Comparison of ENCODE assay signal across 7 mouse cellular contexts in genomic region chr4:124905971-124906822, GRCm38 (mm10). TPM values are rescaled to one million over a fixed set of nuclear protein-coding genes. Genes with fewer than 3 reads are reported as not detected.
A peak's percentile ranks its signal among the peaks of the same experiment; 100 is the strongest.
DNase-seq lines count a peak whose midpoint lies in the region; ATAC-seq and TF ChIP-seq lines count a peak whose summit lies in the region.

No protein-coding gene starts in this region.

- H3K27me3 ChIP-seq in lung, embryonic 16.5 days (ENCODE audit: control insufficient read depth, insufficient read depth, low read depth, low read length) = no peaks in the 10 kb centered on the region
- H3K27me3 ChIP-seq in embryonic facial prominence, embryonic 13.5 days = peaks cover 15% of the 10 kb centered on the region
- H3K27me3 ChIP-seq in intestine, embryonic 16.5 days (replicated peaks; ENCODE audit: control insufficient read depth, insufficient read depth, low read length) = 0 out of 2 replicates have a peak, but pooled peaks cover 3% of the 10 kb centered on the region
- H3K27me3 ChIP-seq in lung, postnatal 0 days (replicated peaks; ENCODE audit: insufficient read depth, low read length) = no peaks in the 10 kb centered on the region

- no peak overlapping the region for H3K9ac ChIP-seq in lung, embryonic 16.5 days (ENCODE audit: low read length)
- H3K9ac ChIP-seq in embryonic facial prominence, embryonic 13.5 days = peak overlapping the region; percentile 65
- peak overlapping the region; percentile 7; the same call in 1 of the 2 replicates for H3K9ac ChIP-seq in intestine, embryonic 16.5 days (ENCODE audit: low read depth, low read length)
- H3K9ac ChIP-seq in lung, postnatal 0 days (replicated peaks; ENCODE audit: low read depth) = no peak overlapping the region

- WGBS in lung, embryonic 16.5 days = 8% methylated on average over 21 of the region's 21 CpGs
- 7% methylated on average over 21 of the region's 21 CpGs for WGBS in embryonic facial prominence, embryonic 13.5 days
- WGBS in intestine, embryonic 16.5 days = 11% methylated on average over 21 of the region's 21 CpGs
- 11% methylated on average over 21 of the region's 21 CpGs for WGBS in lung, postnatal 0 days

- no peak for TF ChIP-seq CTCF in lung, postnatal 0 days (IDR thresholded peaks at IDR 0.05)

- no peak overlapping the region for H3K4me3 ChIP-seq in lung, embryonic 16.5 days (ENCODE audit: low read length)
- peak overlapping the region; percentile 35 for H3K4me3 ChIP-seq in embryonic facial prominence, embryonic 13.5 days
- H3K4me3 ChIP-seq in intestine, embryonic 16.5 days (ENCODE audit: low read length) = 0 out of 2 replicates have a peak overlapping the region, but pooled peaks have one; percentile 17
- H3K4me3 ChIP-seq in lung, postnatal 0 days (ENCODE audit: low read depth, low read length) = no peak overlapping the region

- no peak overlapping the region for H3K27ac ChIP-seq in lung, embryonic 16.5 days (ENCODE audit: low read length)
- peak overlapping the region; percentile 55 for H3K27ac ChIP-seq in embryonic facial prominence, embryonic 13.5 days
- H3K27ac ChIP-seq in intestine, embryonic 16.5 days (ENCODE audit: low read length) = no peak overlapping the region
- no peak overlapping the region for H3K27ac ChIP-seq in lung, postnatal 0 days (ENCODE audit: low read length)

- H3K4me1 ChIP-seq in lung, embryonic 16.5 days (replicated peaks; ENCODE audit: control insufficient read depth, insufficient read depth, low read length) = peaks cover 4% of the 10 kb centered on the region; the same call in 1 of the 2 replicates
- H3K4me1 ChIP-seq in embryonic facial prominence, embryonic 13.5 days = peaks cover 16% of the 10 kb centered on the region
- peaks cover 8% of the 10 kb centered on the region; the same call in 1 of the 2 replicates for H3K4me1 ChIP-seq in intestine, embryonic 16.5 days (ENCODE audit: control insufficient read depth, insufficient read depth, low read length)
- peaks cover 3% of the 10 kb centered on the region; the same call in 1 of the 2 replicates for H3K4me1 ChIP-seq in lung, postnatal 0 days (ENCODE audit: insufficient read depth, low read depth, low read length)

- TF ChIP-seq EP300 in lung, postnatal 0 days (IDR thresholded peaks at IDR 0.05) = no peak

- H3K9me3 ChIP-seq in lung, embryonic 16.5 days (ENCODE audit: control insufficient read depth, low read length) = no peaks in the 10 kb centered on the region
- H3K9me3 ChIP-seq in embryonic facial prominence, embryonic 13.5 days = no peaks in the 10 kb centered on the region
- no peaks in the 10 kb centered on the region for H3K9me3 ChIP-seq in intestine, embryonic 16.5 days (ENCODE audit: control insufficient read depth, low read length)
- H3K9me3 ChIP-seq in lung, postnatal 0 days (ENCODE audit: low read length) = no peaks in the 10 kb centered on the region

- H3K36me3 ChIP-seq in lung, embryonic 16.5 days (ENCODE audit: control insufficient read depth, insufficient read depth, low read length) = no peaks in the 10 kb centered on the region
- H3K36me3 ChIP-seq in embryonic facial prominence, embryonic 13.5 days = no peaks in the 10 kb centered on the region
- H3K36me3 ChIP-seq in intestine, embryonic 16.5 days (ENCODE audit: control insufficient read depth, insufficient read depth, low read length) = no peaks in the 10 kb centered on the region
- H3K36me3 ChIP-seq in lung, postnatal 0 days (ENCODE audit: insufficient read depth, low read length) = no peaks in the 10 kb centered on the region

- no peak for ATAC-seq in lung, embryonic 16.5 days (ENCODE audit: low read depth)
- ATAC-seq in embryonic facial prominence, embryonic 13.5 days (ENCODE audit: insufficient number of reproducible peaks, insufficient read depth, low FRiP score, low TSS enrichment, low read depth) = peak; percentile 69
- peak; percentile 50 for ATAC-seq in intestine, embryonic 16.5 days
- ATAC-seq in lung, postnatal 0 days = no peak

- H3K4me2 ChIP-seq in lung, embryonic 16.5 days (ENCODE audit: low read depth, low read length) = peak overlapping the region; percentile 25
- H3K4me2 ChIP-seq in embryonic facial prominence, embryonic 13.5 days = peak overlapping the region; percentile 64
- peak overlapping the region; percentile 38 for H3K4me2 ChIP-seq in intestine, embryonic 16.5 days (ENCODE audit: low read depth, low read length)
- no peak overlapping the region for H3K4me2 ChIP-seq in lung, postnatal 0 days (replicated peaks; ENCODE audit: low read depth, low read length)

- no peak for DNase-seq in lung, postnatal 36 days
- DNase-seq in retina, embryonic 14.5 days (ENCODE audit: low spot score) = peak; percentile 83
- no peak for DNase-seq in spleen, adult 18-20 months
- no peak for DNase-seq in lung, postnatal 0 days (ENCODE audit: low spot score)

RNA-seq across cellular contexts. Expression of gene Epha10, which starts 25.5 kb away (rescaled TPM):
- polyA plus RNA-seq in lung, embryonic 16.5 days (2015; fragmentation: Nextera tagmentation; extraction: Ambion mirVana) = not detected in 2 replicates
- 0.08 and 0.11 TPM in 2 replicates for polyA plus RNA-seq in embryonic facial prominence, embryonic 13.5 days (2015; fragmentation: Nextera tagmentation; extraction: Ambion mirVana)
- 0.07 and 0.15 TPM in 2 replicates for polyA plus RNA-seq in intestine, embryonic 16.5 days (2015; fragmentation: Nextera tagmentation; extraction: Ambion mirVana)
- polyA plus RNA-seq in lung, postnatal 0 days (2015; fragmentation: Nextera tagmentation; extraction: Ambion mirVana) = not detected in 2 replicates

RNA-seq across cellular contexts. Expression of gene 9930104L06Rik, which starts 30.7 kb away (rescaled TPM):
- polyA plus RNA-seq in lung, embryonic 16.5 days (2015; fragmentation: Nextera tagmentation; extraction: Ambion mirVana) = 11.1 and 13.1 TPM in 2 replicates
- 18.1 and 20.3 TPM in 2 replicates for polyA plus RNA-seq in embryonic facial prominence, embryonic 13.5 days (2015; fragmentation: Nextera tagmentation; extraction: Ambion mirVana)
- polyA plus RNA-seq in intestine, embryonic 16.5 days (2015; fragmentation: Nextera tagmentation; extraction: Ambion mirVana) = 9.1 and 9.3 TPM in 2 replicates
- 7.3 and 8.3 TPM in 2 replicates for polyA plus RNA-seq in lung, postnatal 0 days (2015; fragmentation: Nextera tagmentation; extraction: Ambion mirVana)

RNA-seq across cellular contexts. Expression of gene Cdca8, which starts 32.9 kb away (rescaled TPM):
- polyA plus RNA-seq in lung, embryonic 16.5 days (2015; fragmentation: Nextera tagmentation; extraction: Ambion mirVana) = 150 and 151 TPM in 2 replicates
- 133 and 141 TPM in 2 replicates for polyA plus RNA-seq in embryonic facial prominence, embryonic 13.5 days (2015; fragmentation: Nextera tagmentation; extraction: Ambion mirVana)
- 105 and 126 TPM in 2 replicates for polyA plus RNA-seq in intestine, embryonic 16.5 days (2015; fragmentation: Nextera tagmentation; extraction: Ambion mirVana)
- polyA plus RNA-seq in lung, postnatal 0 days (2015; fragmentation: Nextera tagmentation; extraction: Ambion mirVana) = 5.5 and 8.8 TPM in 2 replicates

RNA-seq across cellular contexts. Expression of gene Maneal, which starts 44.2 kb away (rescaled TPM):
- polyA plus RNA-seq in lung, embryonic 16.5 days (2015; fragmentation: Nextera tagmentation; extraction: Ambion mirVana) = 0.18 and 0.33 TPM in 2 replicates
- polyA plus RNA-seq in embryonic facial prominence, embryonic 13.5 days (2015; fragmentation: Nextera tagmentation; extraction: Ambion mirVana) = 1.2 and 1.4 TPM in 2 replicates
- polyA plus RNA-seq in intestine, embryonic 16.5 days (2015; fragmentation: Nextera tagmentation; extraction: Ambion mirVana) = 0.36 and 0.44 TPM in 2 replicates
- 0.08 and 0.13 TPM in 2 replicates for polyA plus RNA-seq in lung, postnatal 0 days (2015; fragmentation: Nextera tagmentation; extraction: Ambion mirVana)

RNA-seq across cellular contexts. Expression of gene 1110065P20Rik, which starts 55.2 kb away (rescaled TPM):
- polyA plus RNA-seq in lung, embryonic 16.5 days (2015; fragmentation: Nextera tagmentation; extraction: Ambion mirVana) = 45.6 TPM in 2 replicates
- 60.0 and 60.9 TPM in 2 replicates for polyA plus RNA-seq in embryonic facial prominence, embryonic 13.5 days (2015; fragmentation: Nextera tagmentation; extraction: Ambion mirVana)
- polyA plus RNA-seq in intestine, embryonic 16.5 days (2015; fragmentation: Nextera tagmentation; extraction: Ambion mirVana) = 35.3 and 35.8 TPM in 2 replicates
- 65.4 and 68.7 TPM in 2 replicates for polyA plus RNA-seq in lung, postnatal 0 days (2015; fragmentation: Nextera tagmentation; extraction: Ambion mirVana)

Comparison
In these comparisons a context has a peak if more than half of its experiments do, and no peak if none do; other contexts are left out.
1. RNA of gene Cdca8, which starts 32.9 kb away (polyA plus RNA-seq): 150 to 151 TPM in lung, embryonic 16.5 days, 133 to 141 TPM in embryonic facial prominence, embryonic 13.5 days and 105 to 126 TPM in intestine, embryonic 16.5 days; 5.5 to 8.8 TPM in lung, postnatal 0 days; every median in the first group is over 10 times any median in the second.
2. ATAC-seq: peak in embryonic facial prominence, embryonic 13.5 days (single experiment) and intestine, embryonic 16.5 days (single experiment); none in lung, embryonic 16.5 days (single experiment) and lung, postnatal 0 days (single experiment).
3. H3K4me3 ChIP-seq: peak in embryonic facial prominence, embryonic 13.5 days (single experiment) and intestine, embryonic 16.5 days (single experiment); none in lung, embryonic 16.5 days (single experiment) and lung, postnatal 0 days (single experiment).
4. H3K9ac ChIP-seq: peak in embryonic facial prominence, embryonic 13.5 days (single experiment) and intestine, embryonic 16.5 days (single experiment); none in lung, embryonic 16.5 days (single experiment) and lung, postnatal 0 days (single experiment).